Mouse (Mus musculus): ENCODE results near the gene Wwox.

The Wwox gene

GRCm38 (mm10) chr8:115081302-115082207, 642.1 kb downstream of the Wwox start:
- no peak for DNase-seq (ENCODE audit: low read depth, low spot score)

GRCm38 (mm10) chr8:115088162-115088561, 648.7 kb downstream of the Wwox start:
- DNase-seq (ENCODE audit: low read depth, low spot score), result no peak

GRCm38 (mm10) chr8:115089744-115090143, 650.3 kb downstream of the Wwox start:
- DNase-seq (ENCODE audit: low read depth, low spot score), result no peak

- DNase-seq (ENCODE audit: low read depth, low spot score), result no peak
Measured at GRCm38 (mm10) chr8:115090202-115090601, 650.7 kb downstream of the Wwox start.

GRCm38 (mm10) chr8:115095548-115095947, 656.1 kb downstream of the Wwox start:
- no peak for DNase-seq (ENCODE audit: low read depth, low spot score)

- no peak for DNase-seq (ENCODE audit: low read depth, low spot score)
Measured at GRCm38 (mm10) chr8:115097988-115098562, 658.6 kb downstream of the Wwox start.

- DNase-seq (ENCODE audit: low read depth, low spot score), result no peak
Measured at GRCm38 (mm10) chr8:115109309-115109708, 669.9 kb downstream of the Wwox start.

- DNase-seq (ENCODE audit: low read depth, low spot score), result no peak
Measured at GRCm38 (mm10) chr8:115110423-115110822, 671.0 kb downstream of the Wwox start.

GRCm38 (mm10) chr8:115112062-115112461, 672.6 kb downstream of the Wwox start:
- DNase-seq (ENCODE audit: low read depth, low spot score), result no peak

GRCm38 (mm10) chr8:115114498-115114897, 675.0 kb downstream of the Wwox start:
- no peak for DNase-seq (ENCODE audit: low read depth, low spot score)

- no peak for DNase-seq (ENCODE audit: low read depth, low spot score)
Measured at GRCm38 (mm10) chr8:115126081-115126480, 686.6 kb downstream of the Wwox start.

GRCm38 (mm10) chr8:115126674-115127073, 687.2 kb downstream of the Wwox start:
- DNase-seq (ENCODE audit: low read depth, low spot score), result no peak

GRCm38 (mm10) chr8:115129307-115129706, 689.9 kb downstream of the Wwox start:
- no peak for DNase-seq (ENCODE audit: low read depth, low spot score)

- DNase-seq (ENCODE audit: low read depth, low spot score), result no peak
Measured at GRCm38 (mm10) chr8:115133119-115133518, 693.7 kb downstream of the Wwox start.

GRCm38 (mm10) chr8:115133711-115134218, 694.3 kb downstream of the Wwox start:
- no peak for DNase-seq (ENCODE audit: low read depth, low spot score)

GRCm38 (mm10) chr8:115136888-115137287, 697.4 kb downstream of the Wwox start:
- DNase-seq (ENCODE audit: low read depth, low spot score), result no peak

GRCm38 (mm10) chr8:115141614-115142013, 702.2 kb downstream of the Wwox start:
- no peak for DNase-seq (ENCODE audit: low read depth, low spot score)

GRCm38 (mm10) chr8:115143530-115144320, 704.3 kb downstream of the Wwox start:
- no peak for DNase-seq (ENCODE audit: low read depth, low spot score)

- no peak for DNase-seq (ENCODE audit: low read depth, low spot score)
Measured at GRCm38 (mm10) chr8:115147006-115147405, 707.6 kb downstream of the Wwox start.

GRCm38 (mm10) chr8:115150446-115151109, 711.1 kb downstream of the Wwox start:
- DNase-seq (ENCODE audit: low read depth, low spot score), result no peak

- no peak for DNase-seq (ENCODE audit: low read depth, low spot score)
Measured at GRCm38 (mm10) chr8:115151416-115151815, 712.0 kb downstream of the Wwox start.

Measured in embryo, embryonic 11.5 days (tissue).